Mouse (Mus musculus) right cerebral cortex, postnatal 4 days (tissue): ENCODE measurements around the gene Bphl.

Source experiments
- DNase-seq: peaks from one replicate; pipeline ENCODE4 v3.0.0-alpha.2; 2022

The Bphl gene

GRCm38 (mm10) chr13:34037172-34038055, at the start of gene Bphl:
TSS of gene Bphl (plus strand) at chr13:34037597.
- DNase-seq: peak; percentile 94

DNA sequence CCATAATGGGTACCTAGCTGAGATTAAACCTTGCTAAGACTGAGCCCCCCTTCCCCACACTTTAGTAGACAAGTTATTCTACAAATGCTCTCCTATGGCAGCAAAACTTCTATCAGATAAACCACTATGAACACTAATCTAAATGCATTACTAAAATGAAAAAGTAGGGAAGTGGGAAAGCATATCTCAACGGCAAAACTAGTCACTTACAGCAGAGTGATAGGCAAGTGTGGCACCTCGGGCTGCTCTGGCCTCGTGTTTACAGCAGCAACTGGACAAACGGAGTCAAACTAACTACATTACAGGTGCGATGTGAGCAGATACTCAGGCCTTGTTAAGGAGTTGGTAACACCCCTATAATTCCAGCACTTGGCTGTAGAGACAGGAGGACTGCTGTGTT, 47.8 kb upstream of the Bphl start:
- no peak for DNase-seq

DNA sequence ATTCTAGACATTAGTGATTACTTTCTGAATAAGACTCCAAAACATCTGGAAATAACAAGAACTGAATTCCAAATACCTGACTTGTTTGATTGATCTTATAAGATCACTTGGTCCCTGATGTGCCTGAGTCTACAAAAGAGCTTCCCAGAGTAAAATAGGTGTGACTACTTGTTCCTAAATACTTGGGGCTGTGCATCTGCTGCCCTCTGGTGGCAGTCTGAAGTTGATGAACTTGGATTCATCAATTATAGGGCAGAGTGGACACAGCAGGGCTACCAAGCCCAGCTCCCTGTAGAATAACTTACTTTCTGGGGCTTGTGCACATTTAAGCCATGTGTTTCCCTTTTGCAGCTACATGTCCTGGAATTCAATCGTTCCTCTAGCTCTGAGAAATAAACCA, 42.2 kb upstream of the Bphl start:
- DNase-seq: peak; percentile 72

- DNase-seq: peak; percentile 88
Observed at GRCm38 (mm10) chr13:34002058-34003006, 35.1 kb upstream of the Bphl start, which contains the start of the genes Ripk1 and Serpinb6a. TSS of gene Ripk1 (plus strand) at chr13:34002363. TSS of gene Serpinb6a (minus strand) at chr13:34002794.

DNA sequence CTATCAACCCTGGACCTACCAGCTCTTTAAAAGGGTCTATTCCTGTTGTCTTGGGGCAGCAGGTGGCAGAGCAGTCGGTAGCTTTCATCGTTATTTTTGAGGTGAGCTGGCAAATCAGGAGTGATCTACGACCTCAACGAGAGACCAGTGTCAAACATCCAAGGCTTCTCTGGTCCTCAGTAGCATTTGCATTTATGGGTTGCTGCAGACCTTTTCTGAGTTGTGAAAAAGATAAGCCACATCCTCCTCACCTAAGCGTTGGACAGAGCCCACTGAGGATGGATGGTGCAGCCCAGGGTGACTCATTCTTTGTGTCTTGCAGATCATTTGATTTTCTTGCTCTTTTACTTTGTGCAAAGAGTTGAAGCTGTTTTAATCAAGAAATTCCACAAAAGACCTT, 34.3 kb upstream of the Bphl start:
- DNase-seq: no peak

GRCm38 (mm10) chr13:34007234-34007633, 30.2 kb upstream of the Bphl start:
- DNase-seq: no peak

DNA sequence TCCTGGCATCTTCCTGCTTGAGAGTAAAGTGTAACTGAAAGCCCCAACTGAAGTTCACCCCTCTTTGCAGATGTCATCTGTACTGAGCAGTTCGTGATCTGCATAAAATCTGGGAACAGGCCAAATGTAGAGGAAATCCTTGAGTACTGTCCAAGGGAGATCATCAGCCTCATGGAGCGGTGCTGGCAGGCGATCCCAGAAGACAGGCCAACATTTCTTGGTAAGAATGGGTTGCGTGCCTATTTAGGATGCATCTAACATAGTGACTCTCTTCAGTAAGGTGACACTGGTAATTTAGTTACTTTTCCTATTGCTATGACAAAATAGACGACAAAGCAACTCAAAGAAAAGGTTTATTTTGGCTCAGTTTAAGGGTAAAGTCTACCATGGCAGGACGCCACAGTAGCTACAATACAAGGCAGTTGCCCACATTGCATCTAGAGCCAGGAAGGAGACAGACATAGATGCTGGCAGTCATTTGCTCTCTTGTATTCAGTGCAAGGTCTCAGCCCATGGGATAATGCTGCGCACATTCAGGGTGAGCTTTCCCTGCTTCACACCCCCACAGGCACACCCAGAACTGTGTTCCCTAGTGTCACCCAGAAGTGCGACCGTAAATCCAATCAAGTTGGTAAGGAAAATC, 20.3 kb upstream of the Bphl start:
- DNase-seq: no peak

DNA sequence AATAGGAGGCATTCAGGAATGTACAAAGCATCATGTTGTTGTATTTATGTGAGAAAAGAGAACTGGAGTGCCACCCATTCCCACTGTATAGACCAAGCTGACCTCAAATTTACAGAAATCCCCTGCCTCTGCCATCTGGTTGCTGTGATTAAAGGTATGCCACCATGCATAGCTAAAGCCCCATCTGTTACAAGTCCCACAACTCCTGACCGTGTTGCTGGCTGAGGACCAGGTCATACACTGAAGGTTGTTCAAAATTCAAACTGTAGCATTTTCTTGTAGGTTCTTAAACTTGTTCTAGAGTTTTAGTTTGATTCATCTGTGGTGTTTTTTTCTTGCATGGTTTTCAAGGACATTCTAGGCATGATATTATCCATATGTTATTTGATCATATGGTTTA, 18.9 kb upstream of the Bphl start:
- no peak for DNase-seq

DNA sequence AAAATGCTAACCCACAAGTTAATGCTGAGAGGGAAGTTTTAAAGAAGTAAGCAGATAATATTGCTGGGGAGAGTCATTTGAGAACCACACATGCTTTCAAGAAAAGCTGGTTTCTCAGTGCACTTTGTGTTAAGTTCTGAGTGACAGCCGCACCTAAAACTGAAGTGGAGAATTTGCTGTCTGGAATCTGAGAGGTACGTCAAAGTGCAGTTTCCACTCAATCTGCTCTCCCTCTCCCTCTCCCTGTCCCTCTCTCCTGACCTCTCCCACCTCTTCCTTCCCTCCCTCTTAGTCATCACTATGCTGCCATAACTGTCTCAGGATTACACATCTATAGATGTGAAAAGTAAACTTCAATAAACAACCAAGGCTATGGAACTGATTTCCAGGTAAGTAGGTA, 15.4 kb upstream of the Bphl start:
- no peak for DNase-seq

DNA sequence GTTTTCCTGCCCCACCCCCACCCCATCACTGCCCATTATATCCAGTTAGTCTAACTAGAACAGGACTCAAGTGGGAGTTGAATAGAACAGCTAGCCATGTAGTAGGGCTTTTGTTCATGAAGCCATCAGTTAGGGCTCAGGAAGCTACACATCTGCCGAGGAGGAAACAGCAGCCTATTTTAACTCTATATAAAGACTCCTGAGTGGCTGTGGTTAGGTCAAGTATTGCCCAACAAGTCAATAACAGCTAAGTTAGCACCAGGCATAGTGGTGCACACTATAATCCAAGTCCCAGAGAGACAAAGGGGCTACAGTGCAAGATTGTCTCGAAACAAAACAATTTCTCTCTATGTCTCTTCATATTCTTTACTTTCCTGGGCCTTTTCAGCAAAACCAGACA, 5.4 kb upstream of the Bphl start:
- no peak for DNase-seq

DNA sequence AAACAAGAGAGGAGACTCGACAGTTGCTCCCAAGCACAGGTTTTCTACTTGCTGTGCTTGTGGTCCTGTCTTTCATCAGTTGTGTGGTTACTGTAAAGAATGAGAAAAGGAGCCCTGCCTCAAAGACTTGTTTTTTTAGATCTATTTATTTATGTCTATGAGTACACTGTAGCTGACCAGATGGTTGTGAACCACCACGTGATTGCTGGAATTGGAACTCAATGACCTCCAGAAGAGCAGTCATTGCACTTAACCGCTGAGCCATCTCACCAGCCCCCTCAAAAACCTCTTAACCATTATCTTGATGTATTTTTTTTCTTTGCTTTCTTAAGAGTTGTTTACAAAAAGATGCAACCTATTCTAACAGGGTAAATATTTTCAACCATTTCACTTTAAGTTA, 2.0 kb upstream of the Bphl start:
- no peak for DNase-seq

- no peak for DNase-seq
Observed at GRCm38 (mm10) chr13:34036726-34037125, 671 bp upstream of the Bphl start.

DNA sequence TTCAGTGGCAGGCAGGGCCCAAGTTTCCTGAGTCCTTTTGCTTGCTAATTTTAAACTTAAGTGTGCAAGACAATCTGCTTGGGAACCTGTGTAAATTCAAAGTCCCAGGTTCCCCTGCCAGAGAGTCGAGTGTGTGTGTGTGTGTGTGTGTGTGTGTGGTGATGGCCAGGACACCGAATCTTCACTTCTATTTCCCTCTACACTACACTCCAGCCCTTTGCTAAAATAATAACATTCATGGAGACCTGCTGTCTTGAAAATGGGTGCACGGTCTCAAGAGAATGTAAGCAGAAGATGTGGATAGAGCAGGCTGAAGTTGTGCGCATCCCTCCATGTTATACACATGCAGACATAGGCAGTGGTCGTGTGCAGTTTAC, 647 bp downstream of the Bphl start:
- DNase-seq: no peak

DNA sequence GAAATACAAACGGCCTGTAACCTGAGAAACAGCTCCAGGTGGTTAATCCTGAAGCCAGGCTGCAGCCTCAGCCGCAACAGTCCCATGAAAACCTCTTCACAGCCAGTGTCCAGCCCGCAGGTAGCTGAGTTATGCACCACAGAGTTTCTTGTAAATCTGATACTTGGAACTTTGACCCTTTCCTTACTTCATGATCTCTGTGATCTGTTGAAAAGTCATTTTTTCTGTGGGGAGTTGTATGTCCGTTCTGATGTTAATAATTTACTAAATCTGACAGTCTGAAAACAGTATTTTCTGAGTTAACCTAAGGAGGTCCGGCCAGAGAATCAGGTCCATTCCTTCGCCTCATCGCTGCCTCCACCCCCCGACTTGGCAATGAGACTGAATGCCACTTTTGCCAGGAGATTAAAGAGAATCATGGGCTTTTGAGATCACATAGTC, 1.5 kb downstream of the Bphl start:
- DNase-seq: no peak

DNA sequence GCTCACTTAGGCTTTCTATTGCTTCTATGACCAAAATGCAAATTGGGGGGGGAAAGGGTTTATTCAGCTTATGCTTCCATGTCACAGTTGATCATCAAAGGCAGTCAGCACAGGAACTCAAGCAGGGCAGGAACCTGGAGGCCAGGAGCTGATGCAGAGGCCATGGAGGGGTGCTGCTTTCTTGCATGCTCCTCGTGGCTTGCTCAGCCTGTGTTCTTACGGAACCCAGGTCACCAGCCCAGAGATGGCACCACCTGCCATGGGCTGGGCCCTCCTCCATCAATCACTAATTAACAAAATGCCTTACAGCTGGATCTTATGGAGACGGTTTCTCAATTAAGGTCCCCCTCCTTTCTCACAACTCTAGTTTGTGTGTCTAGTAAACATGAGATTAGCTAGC, 2.7 kb downstream of the Bphl start:
- no peak for DNase-seq

GRCm38 (mm10) chr13:34043716-34044393, 6.5 kb downstream of the Bphl start:
- no peak for DNase-seq

DNA sequence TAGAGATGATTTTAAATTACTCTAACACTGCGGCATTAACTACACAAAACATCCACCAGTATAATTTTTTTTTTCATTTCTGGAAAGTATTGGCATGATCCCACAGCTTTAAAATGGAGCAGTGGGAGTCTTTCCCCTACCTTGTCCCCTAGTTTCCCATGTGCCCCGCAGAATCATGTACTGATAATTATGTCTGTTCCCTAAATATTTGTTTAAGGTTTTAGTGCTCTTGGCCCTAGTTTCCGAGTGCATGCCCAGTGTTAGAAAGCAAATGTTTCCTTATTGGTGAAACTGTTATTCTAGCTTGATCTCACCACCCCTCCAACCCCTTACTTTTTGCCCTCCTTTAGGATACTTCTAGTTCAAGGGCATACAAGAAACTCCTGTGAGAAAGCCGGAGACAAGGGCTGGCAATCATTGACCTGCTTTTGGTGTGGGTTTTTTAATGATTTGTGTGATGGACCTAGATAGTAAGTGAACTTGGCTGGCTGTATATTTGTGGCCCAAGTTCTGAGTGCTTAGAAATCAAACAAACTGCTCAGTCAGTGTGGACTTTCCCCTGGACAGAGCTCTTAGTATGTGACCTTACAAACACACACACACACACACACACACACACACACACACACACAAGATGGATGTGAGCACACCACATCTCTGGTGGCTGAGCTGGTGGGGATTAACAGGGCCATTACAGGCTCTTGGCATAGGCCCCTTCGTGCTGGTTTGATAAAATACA, 8.3 kb downstream of the Bphl start:
- no peak for DNase-seq

DNA sequence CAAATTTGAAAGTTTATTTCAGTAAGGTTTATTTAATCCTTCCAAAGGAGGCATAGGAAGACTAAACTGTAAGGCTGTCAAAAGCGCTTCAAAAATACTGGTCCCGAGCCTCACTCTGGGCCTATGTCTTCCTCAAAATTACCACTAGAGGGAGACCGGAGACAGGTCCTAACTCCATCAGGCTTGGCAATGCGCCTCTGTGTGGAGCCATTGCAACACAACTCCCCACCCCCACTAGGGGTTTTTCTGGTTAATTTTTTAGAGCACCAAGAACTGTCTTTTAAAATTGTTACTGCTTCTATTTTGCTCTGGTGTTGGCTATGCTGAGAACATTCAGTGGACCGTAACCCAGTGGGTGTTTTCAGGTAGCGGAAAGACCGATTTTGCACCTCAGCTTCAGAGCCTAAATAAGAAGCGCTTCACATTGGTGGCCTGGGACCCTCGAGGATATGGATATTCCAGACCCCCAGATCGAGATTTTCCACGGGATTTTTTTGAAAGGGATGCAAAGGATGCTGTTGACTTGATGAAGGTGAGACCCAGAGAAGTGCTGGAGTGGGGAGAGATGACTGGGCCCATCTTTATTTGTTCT, 9.1 kb downstream of the Bphl start:
- DNase-seq: peak; percentile 91

- DNase-seq: no peak
Observed at GRCm38 (mm10) chr13:34047526-34047925, 10.1 kb downstream of the Bphl start.

- no peak for DNase-seq
Observed at GRCm38 (mm10) chr13:34050479-34050878, 13.1 kb downstream of the Bphl start.

DNA sequence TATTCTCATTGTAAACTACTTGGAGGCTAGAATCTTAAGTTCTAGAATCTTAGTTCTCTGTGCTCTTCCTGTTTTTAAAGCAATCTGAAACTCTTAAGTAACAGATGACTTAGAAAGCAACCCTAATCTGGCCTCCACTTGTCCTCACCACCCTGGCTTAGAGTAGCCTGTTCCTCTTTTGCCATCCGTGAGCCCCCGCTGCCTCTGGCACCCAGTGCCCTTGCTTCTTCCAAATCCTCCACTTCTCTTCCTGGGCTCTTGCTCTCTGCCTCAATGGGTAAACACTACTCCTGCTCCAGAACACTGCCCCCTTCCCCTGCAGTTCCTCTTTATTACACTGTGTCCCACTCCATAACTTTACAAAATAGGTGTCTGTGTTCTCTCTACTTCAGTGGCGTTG, 14.3 kb downstream of the Bphl start:
- no peak for DNase-seq
